Mouse (Mus musculus) testis, adult 2 months (tissue): Measurements from ENCODE around the gene Haghl. TPM values are rescaled to one million over a fixed set of nuclear protein-coding genes. Genes with fewer than 3 reads are reported as not detected.

ENCODE experiments used
- H3K27ac ChIP-seq: fragments of 200-500 bp; 2 replicates; pipeline ENCODE4 v1.5.1; 2012; ENCODE audit warnings: low read depth, low read length; ENCODE audit not compliant: control insufficient read depth, insufficient read depth
- H3K27me3 ChIP-seq: fragments of 200-500 bp; 2 replicates; pipeline ENCODE4 v1.6.1; 2012; ENCODE audit warnings: mild to moderate bottlenecking, low read length, moderate library complexity; ENCODE audit not compliant: control insufficient read depth, insufficient read depth
- H3K36me3 ChIP-seq: fragments of 200-500 bp; 2 replicates; pipeline ENCODE4 v1.6.1; 2012; ENCODE audit warnings: mild to moderate bottlenecking, low read length; ENCODE audit not compliant: control insufficient read depth, insufficient read depth
- H3K4me1 ChIP-seq: fragments of 200-500 bp; 2 replicates; pipeline ENCODE4 v1.6.1; 2012; ENCODE audit warnings: low read length; ENCODE audit not compliant: control insufficient read depth, insufficient read depth
- H3K4me3 ChIP-seq: fragments of 200-500 bp; 2 replicates; pipeline ENCODE4 v1.5.1; 2012; ENCODE audit warnings: low read depth, mild to moderate bottlenecking, low read length, moderate library complexity, mixed read lengths; ENCODE audit not compliant: control insufficient read depth
- CTCF ChIP-seq: fragments of 200-500 bp; IDR thresholded peaks from 2 replicates; pipeline ENCODE4 v1.5.1; 2012; ENCODE audit warnings: low read depth, mild to moderate bottlenecking, inconsistent platforms, low read length, moderate library complexity; ENCODE audit not compliant: control insufficient read depth, insufficient read depth, insufficient replicate concordance
- POLR2A ChIP-seq: fragments of 200-500 bp; IDR thresholded peaks from 2 replicates; pipeline ENCODE4 v1.6.1; 2012; ENCODE audit warnings: low read depth, mild to moderate bottlenecking, inconsistent platforms, low read length, moderate library complexity; ENCODE audit not compliant: control insufficient read depth
- polyA plus RNA-seq: library from polyadenylated mRNA; depleted of rRNA; stranded (reverse); fragments of >200 nt; gene quantifications from 2 replicates; pipeline ENCODE4 v1.2.3, GENCODE M21; 2012; rRNA removed

Haghl gene
- 81.1 and 83.4 TPM in 2 replicates for polyA plus RNA-seq

DNA sequence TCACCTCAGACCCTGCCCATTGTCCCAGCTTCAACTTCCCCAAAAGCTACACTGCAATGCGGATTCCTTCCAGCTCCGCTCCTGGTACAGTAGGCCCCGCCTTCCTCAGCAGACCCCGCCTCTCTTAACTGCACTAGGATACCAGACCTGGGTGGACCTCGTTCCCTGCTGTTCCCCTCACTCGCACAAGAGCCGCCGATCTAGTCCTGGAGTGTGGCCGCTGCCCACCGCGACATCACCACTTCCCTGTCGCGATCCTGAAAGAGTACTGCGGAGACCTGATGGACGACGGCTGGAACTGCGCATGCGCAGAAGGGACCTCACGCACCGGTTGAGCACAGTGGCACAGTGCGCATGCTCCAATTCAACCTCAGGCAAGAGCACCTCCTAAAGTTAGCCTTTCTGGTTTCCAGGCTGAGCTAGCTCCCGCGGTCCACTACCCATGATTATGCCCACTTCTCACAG, at the start of gene Haghl:
Haghl (minus strand) TSS at position 393 of the 465 bp plus-strand sequence.
- TF ChIP-seq POLR2A = peak; percentile 86; the same call in 1 of the 2 replicates
- TF ChIP-seq CTCF = 0 out of 2 replicates have a peak, but pooled peaks have one; percentile 7
- peaks cover 11% of the 10 kb centered on the region for H3K4me1 ChIP-seq
- peak within 1 kb of the TSS; percentile 71 for H3K27ac ChIP-seq
- peaks cover 3% of the 10 kb centered on the region for H3K36me3 ChIP-seq
- H3K27me3 ChIP-seq = no peaks in the 10 kb centered on the region
- H3K4me3 ChIP-seq = peak within 1 kb of the TSS; percentile 87

DNA sequence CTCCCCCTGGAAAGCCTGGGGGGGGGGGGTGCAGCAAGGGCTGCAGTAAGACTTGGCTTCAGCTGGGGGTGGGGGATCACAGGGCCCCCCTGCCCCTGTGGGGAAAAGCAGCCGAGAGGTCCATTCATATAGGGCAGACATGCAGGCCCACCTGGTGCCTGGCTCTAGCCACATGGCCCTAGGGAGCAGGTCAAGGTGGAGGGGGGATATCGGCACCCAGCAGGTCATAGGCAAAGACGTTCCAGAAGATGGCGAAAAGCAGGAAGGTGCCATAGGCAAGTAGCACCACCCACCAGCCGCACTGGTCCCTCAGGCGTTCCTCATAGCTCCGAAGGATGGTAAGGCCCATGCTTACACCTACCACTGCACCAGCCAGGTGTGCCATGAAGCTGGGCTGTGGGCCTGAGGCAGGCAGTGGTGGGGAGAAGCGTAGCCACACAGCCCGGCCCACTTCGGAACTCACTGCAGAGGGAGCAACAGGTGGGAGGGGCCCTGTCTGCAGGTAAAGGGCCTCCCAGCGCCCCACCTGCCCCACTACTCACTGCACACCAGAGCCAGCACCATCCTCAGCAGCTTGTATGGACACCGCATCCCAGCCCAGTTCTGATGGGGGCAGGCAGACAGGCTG, 49.2 kb upstream of the Haghl start:
- H3K4me1 ChIP-seq = peaks cover 40% of the 10 kb centered on the region

DNA sequence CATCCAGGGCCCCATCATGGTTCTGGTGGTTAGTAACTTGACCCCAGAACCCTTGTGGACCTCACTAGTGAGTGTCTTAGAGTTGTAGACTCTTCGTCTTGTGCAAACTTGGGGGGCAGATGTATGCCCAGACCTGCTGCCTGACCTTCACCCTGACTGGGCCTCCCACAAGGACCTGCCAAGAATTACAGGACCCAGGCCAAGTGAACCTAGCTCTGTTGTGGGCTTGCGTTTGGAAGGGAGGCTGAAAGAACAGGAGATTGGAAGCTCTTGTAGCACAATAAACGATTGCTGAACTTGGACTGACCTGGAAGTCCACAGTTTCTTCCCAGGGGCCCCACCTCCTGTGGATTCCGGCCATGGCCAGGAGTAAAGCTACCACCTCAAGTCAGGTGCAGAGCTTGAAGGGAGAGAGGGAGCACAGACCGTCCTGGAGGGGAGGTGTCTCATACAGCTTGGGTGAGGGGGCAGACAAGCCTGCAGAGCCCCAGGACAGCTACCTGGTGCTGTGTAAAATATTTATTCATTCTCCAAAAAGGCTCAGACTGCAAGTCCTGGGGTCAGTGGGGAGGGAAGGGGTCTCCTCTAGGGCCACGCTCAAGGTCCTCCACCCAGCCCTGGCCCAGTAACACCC, 48.6 kb upstream of the Haghl start:
- Histone ChIP-seq H3K4me3 (peak overlapping the region; percentile 92), H3K27ac (peak overlapping the region; percentile 95), H3K4me1 (peaks cover 45% of the 10 kb centered on the region), H3K36me3 (no peaks in the 10 kb centered on the region), H3K27me3 (no peaks in the 10 kb centered on the region)
- no peak for TF ChIP-seq POLR2A
- no peak for TF ChIP-seq CTCF

More for the DNA sequence above, 49.2 kb upstream of the Haghl start:
- H3K27me3 ChIP-seq = no peaks in the 10 kb centered on the region
- H3K36me3 ChIP-seq = no peaks in the 10 kb centered on the region
- H3K4me3 ChIP-seq = no peak overlapping the region
- TF ChIP-seq CTCF (no peak), POLR2A (no peak)
- H3K27ac ChIP-seq = no peak overlapping the region

DNA sequence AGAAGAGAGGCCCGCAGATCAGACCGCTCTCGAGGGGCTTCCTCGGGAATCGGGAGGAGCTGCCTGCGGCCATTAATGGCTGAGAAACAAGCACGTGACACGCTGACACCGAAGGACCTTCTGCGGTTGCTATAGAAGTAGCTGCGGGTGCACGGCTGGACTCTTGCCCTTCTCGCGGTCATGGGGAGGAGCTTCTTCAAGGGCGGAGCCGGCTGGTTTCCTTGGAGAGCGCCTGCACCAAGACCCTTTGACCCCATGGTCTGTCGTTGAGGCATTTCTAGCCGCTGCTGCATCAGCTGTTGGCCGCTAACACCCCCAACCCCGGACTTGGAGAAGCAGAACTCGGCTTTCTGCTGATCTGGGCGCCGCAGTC, 47.8 kb upstream of the Haghl start, which contains the start of gene Stub1:
Stub1 (minus strand) TSS at position 114 of the 373 bp plus-strand sequence.
- Histone ChIP-seq H3K27me3 (no peaks in the 10 kb centered on the region), H3K4me3 (peak within 1 kb of the TSS; percentile 92), H3K4me1 (peaks cover 49% of the 10 kb centered on the region), H3K36me3 (no peaks in the 10 kb centered on the region), H3K27ac (peak within 1 kb of the TSS; percentile 95)
- no peak for TF ChIP-seq CTCF
- peak; percentile 12; the same call in 1 of the 2 replicates for TF ChIP-seq POLR2A

DNA sequence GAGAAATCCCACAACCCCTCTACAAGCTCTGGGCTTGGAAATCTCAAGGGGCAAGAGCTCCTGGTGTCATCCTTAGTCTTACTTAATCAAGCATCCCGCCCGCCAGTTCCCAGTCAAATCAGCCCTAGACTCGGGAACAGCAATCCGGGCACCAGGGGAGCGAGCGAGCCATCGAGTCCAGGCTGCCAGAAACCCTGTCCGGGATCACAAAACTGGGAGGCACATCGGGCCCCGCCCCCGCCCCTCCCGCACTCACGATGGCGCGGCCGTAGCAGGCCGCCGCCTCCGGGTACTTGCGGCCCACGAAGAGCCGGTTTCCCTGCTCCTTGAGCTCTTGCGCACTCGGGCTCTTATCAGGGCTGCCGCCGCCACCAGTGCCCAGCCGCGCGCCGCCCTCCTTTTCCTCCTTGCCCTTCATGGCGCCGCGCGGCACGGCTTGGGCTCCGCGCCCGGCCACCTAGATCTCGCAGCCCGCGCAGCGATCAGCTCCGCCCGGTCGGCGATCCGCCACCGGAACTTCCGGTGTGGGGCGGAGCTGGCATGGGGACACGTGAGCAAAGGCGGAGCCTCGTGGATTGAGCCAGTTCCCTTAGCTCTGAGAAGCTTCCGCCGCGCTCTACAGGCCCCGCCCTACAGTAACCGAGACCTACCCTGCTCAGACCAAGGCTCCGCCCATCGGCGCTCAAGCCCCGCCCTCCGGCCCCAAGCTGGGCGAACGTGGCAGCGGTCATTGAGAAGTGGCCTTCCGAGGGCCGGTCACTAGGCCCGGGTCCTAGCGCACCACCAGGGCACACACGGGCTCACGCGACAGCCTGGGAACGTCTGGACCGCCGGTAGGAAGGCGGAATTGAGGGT, 47.2 kb upstream of the Haghl start:
- Histone ChIP-seq H3K36me3 (no peaks in the 10 kb centered on the region), H3K27me3 (no peaks in the 10 kb centered on the region), H3K4me1 (peaks cover 51% of the 10 kb centered on the region), H3K4me3 (peak overlapping the region; percentile 92), H3K27ac (peak overlapping the region; percentile 95)
- TF ChIP-seq POLR2A (peak; percentile 87), CTCF (no peak)

DNA sequence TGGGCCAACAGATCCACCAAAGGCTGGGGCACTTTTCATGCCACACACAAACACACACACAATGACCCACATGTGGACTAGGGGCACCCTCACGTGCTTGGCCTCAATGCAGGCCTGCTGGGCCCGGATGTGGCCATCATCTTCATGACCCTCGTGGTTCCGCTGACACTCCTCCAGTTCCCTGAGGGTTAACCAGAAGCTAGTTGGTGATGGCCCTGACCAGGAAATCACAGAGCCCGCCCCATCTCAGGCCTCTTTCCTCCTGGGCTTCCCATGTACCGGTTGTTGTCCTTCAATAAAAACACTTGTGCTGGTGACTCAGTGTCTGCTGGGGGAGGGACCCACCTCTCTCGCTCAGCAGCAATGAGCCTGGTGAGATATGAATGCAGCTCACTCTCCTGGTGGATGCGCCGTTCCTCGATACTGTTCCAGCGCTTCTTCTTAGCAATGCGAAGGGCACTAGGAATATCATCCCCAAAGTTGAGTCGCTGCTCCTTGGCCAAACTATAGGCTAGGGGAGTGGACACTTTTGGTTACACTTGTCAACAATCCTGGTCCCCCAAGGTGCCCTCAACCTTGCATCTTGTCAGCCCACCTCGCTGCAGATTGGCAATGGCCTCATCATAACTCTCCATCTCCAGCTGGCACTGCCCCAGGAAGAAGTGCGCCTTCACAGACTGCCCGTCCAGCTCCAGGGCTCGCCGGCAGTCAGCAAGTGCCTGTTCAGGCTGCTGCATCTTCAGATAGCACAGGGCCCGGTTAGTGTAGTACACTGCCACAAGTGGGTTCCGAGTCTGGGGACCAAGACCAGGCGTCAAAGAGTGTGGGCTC, 46.2 kb upstream of the Haghl start:
- H3K4me1 ChIP-seq = peaks cover 45% of the 10 kb centered on the region
- H3K4me3 ChIP-seq = peak overlapping the region; percentile 92
- H3K27ac ChIP-seq = no peak overlapping the region; the same call in 1 of the 2 replicates
- no peaks in the 10 kb centered on the region for H3K36me3 ChIP-seq
- no peak for TF ChIP-seq POLR2A
- TF ChIP-seq CTCF = no peak
- no peaks in the 10 kb centered on the region for H3K27me3 ChIP-seq
